Mouse (Mus musculus): ENCODE measurements at regions not wholly inside any gene's neighbourhood (a gene's known extent, or its start where the extent isn't known, plus 50 kb on each side); places are given as distances from the start of the nearest gene placed in this dataset.

- peak in 1 of 2 experiments; percentile 21 for DNase-seq (ENCODE audit: low spot score in 2 of 2)
These were observed 357.6 kb upstream of the Acvr2a start for GRCm38 (mm10) chr2:48456072-48457040.

DNA sequence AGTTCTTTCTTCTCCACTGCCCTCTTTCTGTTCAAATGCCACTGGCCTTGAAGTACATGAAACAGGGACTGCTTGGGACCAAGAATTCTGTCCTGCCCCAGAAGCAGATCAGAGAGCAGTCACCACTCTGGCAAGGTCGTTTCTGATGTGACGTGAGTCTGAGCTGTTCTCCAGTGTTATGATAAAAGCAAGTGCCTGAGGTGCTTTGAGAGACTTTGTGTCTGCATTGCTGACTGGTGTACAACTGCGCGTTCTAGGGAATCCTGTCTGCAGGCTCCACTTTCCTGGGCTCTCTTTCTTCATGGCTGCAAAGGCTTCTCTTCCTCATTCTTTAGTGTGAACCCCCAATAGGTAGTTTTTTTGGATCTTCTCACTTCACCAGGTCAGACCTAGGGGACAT is 356.8 kb upstream of the Acvr2a start:
- no peak for DNase-seq (ENCODE audit: low spot score in 2 of 2)

GRCm38 (mm10) chr2:48465483-48465882 is 348.4 kb upstream of the Acvr2a start:
- DNase-seq (ENCODE audit: low spot score in 2 of 2) = no peak

- no peak for DNase-seq (ENCODE audit: low spot score in 2 of 2)
These were observed 345.0 kb upstream of the Acvr2a start for GRCm38 (mm10) chr2:48468895-48469294.

GRCm38 (mm10) chr2:48469357-48469756 is 344.6 kb upstream of the Acvr2a start:
- no peak for DNase-seq (ENCODE audit: low spot score in 2 of 2)

GRCm38 (mm10) chr2:48473102-48473501 is 340.8 kb upstream of the Acvr2a start:
- no peak for DNase-seq (ENCODE audit: low spot score in 2 of 2)

GRCm38 (mm10) chr2:48474642-48475041 is 339.3 kb upstream of the Acvr2a start:
- DNase-seq (ENCODE audit: low spot score in 2 of 2) = no peak

- DNase-seq (ENCODE audit: low spot score in 2 of 2) = no peak
These were observed 337.1 kb upstream of the Acvr2a start for GRCm38 (mm10) chr2:48476777-48477176.

GRCm38 (mm10) chr2:48477336-48477735 is 336.6 kb upstream of the Acvr2a start:
- DNase-seq (ENCODE audit: low spot score in 2 of 2) = no peak

DNA sequence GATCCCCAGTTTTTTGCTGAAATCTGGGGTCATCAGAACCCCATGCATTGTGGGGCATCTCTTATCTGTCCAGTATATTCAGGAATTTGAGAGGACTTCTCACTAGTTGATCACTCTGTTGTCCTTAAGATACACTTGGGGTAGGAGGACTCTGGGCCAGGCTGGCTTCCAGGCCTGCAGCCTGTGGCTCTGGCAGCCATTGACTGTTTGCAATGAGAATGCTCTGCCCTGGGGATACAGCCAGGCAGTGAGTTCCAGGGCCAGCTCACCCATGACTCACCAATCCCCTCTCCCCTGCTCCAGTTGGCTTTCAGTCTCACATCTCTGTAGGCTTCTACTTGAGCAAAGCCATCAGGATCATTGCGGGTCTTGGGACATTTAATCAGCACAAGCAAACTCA is 334.3 kb upstream of the Acvr2a start:
- no peak for DNase-seq (ENCODE audit: low spot score in 2 of 2)

- no peak for DNase-seq (ENCODE audit: low spot score in 2 of 2)
These were observed 333.3 kb upstream of the Acvr2a start for GRCm38 (mm10) chr2:48480428-48481191.

DNA sequence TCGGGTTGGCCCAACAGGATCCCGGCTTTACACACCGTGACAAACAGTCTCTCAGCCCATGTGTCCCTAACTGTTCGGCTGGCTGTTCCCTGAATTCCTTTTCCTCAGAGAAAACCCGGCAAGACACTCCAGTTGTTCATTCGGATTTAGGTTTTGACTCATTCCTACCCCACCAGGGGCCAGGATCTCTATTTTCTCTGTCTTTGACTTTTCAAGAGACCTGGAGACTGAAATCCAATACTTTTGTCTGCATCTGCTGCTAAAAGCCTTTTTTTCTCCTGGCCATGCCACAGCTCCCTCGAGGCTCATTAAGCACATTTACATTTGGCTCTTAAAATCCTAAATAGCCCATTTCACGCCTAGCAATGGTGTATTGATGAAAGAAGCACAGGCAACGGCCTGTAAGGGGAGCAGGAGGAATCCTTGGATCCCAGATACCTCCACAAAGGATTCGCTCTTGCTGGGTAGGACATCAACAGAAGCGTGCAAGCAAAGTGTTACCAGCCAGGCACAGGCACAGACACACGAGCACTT is 332.6 kb upstream of the Acvr2a start:
- DNase-seq (ENCODE audit: low spot score in 2 of 2) = no peak

- no peak for DNase-seq (ENCODE audit: low spot score in 2 of 2)
These were observed 320.3 kb upstream of the Acvr2a start for GRCm38 (mm10) chr2:48493574-48493973.

GRCm38 (mm10) chr2:48494065-48494464 is 319.8 kb upstream of the Acvr2a start:
- no peak for DNase-seq (ENCODE audit: low spot score in 2 of 2)

DNA sequence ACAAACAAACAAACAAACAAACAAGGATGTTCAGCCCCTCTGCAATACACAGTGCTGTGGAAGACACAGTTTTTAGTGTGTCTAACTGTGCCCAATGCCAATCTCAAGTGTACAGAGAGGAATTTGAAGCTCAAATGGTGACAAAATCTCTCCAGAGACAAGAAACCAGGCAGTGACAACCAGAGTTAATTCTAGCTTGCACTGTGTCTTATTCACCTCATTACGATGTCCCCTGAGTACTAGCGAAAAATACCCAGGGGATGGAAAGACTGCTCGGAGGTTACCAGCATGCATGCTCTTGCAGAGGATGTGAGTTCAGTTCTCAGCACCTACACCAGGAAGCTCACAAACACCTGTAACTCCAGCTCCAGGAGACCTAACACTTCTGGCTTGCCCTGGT is 319.3 kb upstream of the Acvr2a start:
- no peak for DNase-seq (ENCODE audit: low spot score in 2 of 2)

- DNase-seq (ENCODE audit: low spot score in 2 of 2) = no peak
These were observed 315.7 kb upstream of the Acvr2a start for GRCm38 (mm10) chr2:48498047-48498723.

GRCm38 (mm10) chr2:48499396-48499795 is 314.5 kb upstream of the Acvr2a start:
- no peak for DNase-seq (ENCODE audit: low spot score in 2 of 2)

GRCm38 (mm10) chr2:48501387-48501786 is 312.5 kb upstream of the Acvr2a start:
- DNase-seq (ENCODE audit: low spot score in 2 of 2) = no peak

- no peak for DNase-seq (ENCODE audit: low spot score in 2 of 2)
These were observed 300.1 kb upstream of the Acvr2a start for GRCm38 (mm10) chr2:48513848-48514247.

DNA sequence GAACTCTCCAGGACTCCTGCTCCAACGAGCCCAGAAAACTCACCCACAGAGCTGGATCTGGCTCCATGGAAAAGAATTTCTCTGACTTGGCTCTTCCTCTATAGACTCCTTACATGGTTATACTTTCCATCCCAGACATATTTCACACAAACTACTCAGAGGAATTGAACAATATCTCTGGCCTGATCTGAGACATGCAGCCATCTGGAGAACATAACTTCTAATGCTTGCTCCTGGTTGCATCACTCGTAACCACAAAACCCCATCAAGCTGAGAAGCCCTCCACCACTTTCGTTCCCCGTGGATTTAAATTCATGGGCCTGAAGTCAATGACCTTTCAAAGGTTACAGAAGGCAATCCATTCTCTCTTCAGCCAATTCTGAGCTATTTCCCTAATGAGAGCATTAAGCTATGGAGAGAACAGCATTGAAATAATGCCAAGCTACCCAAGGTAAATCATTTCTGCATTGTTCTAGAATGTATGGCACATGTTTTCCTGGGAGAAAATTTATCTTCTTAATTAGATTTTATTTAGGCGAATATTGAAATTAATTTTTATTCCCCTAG is 294.0 kb upstream of the Acvr2a start:
- DNase-seq (ENCODE audit: low spot score in 2 of 2) = no peak

GRCm38 (mm10) chr2:48520535-48520971 is 293.4 kb upstream of the Acvr2a start:
- DNase-seq (ENCODE audit: low spot score in 2 of 2) = no peak
